22 mouse cellular contexts compared by ENCODE assay signal in the genomic region with DNA sequence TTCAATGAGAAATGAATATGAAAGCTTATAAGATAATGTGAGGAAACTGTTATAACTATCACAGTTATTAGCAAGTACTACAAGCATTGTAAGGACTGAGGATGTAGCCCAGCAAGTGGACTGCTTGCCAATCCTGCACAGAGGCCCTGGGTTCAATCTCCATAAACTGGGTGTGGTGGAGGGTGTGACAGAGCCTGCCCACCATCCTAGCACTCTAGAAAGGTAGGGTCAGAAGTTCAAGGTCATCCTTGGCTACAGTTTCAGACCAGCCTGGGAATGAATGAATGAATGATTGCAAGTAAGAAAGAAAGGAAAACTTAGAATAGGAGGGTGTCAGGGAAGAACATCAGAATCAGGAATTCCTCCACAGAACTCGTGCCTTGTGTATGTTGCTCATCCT. TPM values are rescaled to one million over a fixed set of nuclear protein-coding genes. Genes with fewer than 3 reads are reported as not detected.
A peak's percentile ranks its signal among the peaks of the same experiment; 100 is the strongest.
DNase-seq lines count a peak whose midpoint lies in the region; ATAC-seq and TF ChIP-seq lines count a peak whose summit lies in the region.
"Had no signal": no experiment of that assay in that cellular context is flagged by ENCODE, and none has a peak within 500 bp of the region (broad histone marks: within the 10 kb centered on the region; RNA-seq: fewer than 3 reads in every experiment).

No protein-coding gene starts in this region.

- intact Hi-C loops in gastrocnemius, adult 2 months (cut with DNase I): no loop called here

- WGBS in intestine, embryonic 14.5 days: 55% methylated on average over 1 of the region's 1 CpGs
- 52% methylated on average over 1 of the region's 1 CpGs for WGBS in intestine, postnatal 0 days
- WGBS in heart, postnatal 0 days: 36% methylated on average over 1 of the region's 1 CpGs
- 45% methylated on average over 1 of the region's 1 CpGs for WGBS in liver, postnatal 0 days (ENCODE audit: insufficient replicate concordance)

- no peaks in the 10 kb centered on the region for H3K9me3 ChIP-seq in intestine, embryonic 14.5 days (ENCODE audit: control insufficient read depth, low read length)
- no peaks in the 10 kb centered on the region for H3K9me3 ChIP-seq in intestine, postnatal 0 days (ENCODE audit: control insufficient read depth)
- no peaks in the 10 kb centered on the region for H3K9me3 ChIP-seq in heart, postnatal 0 days (replicated peaks; ENCODE audit: control insufficient read depth, low read length)
- no peaks in the 10 kb centered on the region for H3K9me3 ChIP-seq in liver, postnatal 0 days (ENCODE audit: low read length)
- H3K9me3 ChIP-seq: embryonic facial prominence, embryonic 15.5 days; forebrain, embryonic 13.5 days; hindbrain, embryonic 10.5 days; midbrain, embryonic 10.5 days; neural tube, embryonic 15.5 days had no signal

- H3K4me3 ChIP-seq in gastrocnemius, adult 2 months: no peak overlapping the region; the same call in 1 of the 2 replicates
- 0 out of 2 replicates have a peak overlapping the region, but pooled peaks have one; percentile 63 for H3K4me3 ChIP-seq in intestine, embryonic 14.5 days (ENCODE audit: low read depth, low read length)
- H3K4me3 ChIP-seq in intestine, postnatal 0 days (ENCODE audit: low read depth, low read length): no peak overlapping the region
- peak overlapping the region; percentile 94 for H3K4me3 ChIP-seq in heart, postnatal 0 days (ENCODE audit: low read depth, low read length)
- no peak overlapping the region for H3K4me3 ChIP-seq in liver, postnatal 0 days (ENCODE audit: low read depth, low read length)
- H3K4me3 ChIP-seq: forebrain, embryonic 13.5 days; neural tube, embryonic 15.5 days had no signal

- TF ChIP-seq EP300 in heart, postnatal 0 days (IDR thresholded peaks at IDR 0.05; ENCODE audit: low read depth): no peak
- no peak for TF ChIP-seq EP300 in liver, postnatal 0 days (IDR thresholded peaks at IDR 0.05; ENCODE audit: low read depth)

- H3K27me3 ChIP-seq in intestine, embryonic 14.5 days (replicated peaks; ENCODE audit: control insufficient read depth, insufficient read depth, low read length): no peaks in the 10 kb centered on the region
- no peaks in the 10 kb centered on the region; the same call in 1 of the 2 replicates for H3K27me3 ChIP-seq in intestine, postnatal 0 days (replicated peaks; ENCODE audit: control insufficient read depth, insufficient read depth, low read length)
- no peaks in the 10 kb centered on the region for H3K27me3 ChIP-seq in heart, postnatal 0 days (ENCODE audit: control insufficient read depth, insufficient read depth, low read length)
- H3K27me3 ChIP-seq in liver, postnatal 0 days (ENCODE audit: insufficient read depth, low read length): no peaks in the 10 kb centered on the region
- H3K27me3 ChIP-seq: CH12.LX; embryonic facial prominence, embryonic 15.5 days had no signal

- H3K27ac ChIP-seq in gastrocnemius, adult 2 months: 0 out of 2 replicates have a peak overlapping the region, but pooled peaks have one; percentile 96
- no peak overlapping the region for H3K27ac ChIP-seq in intestine, embryonic 14.5 days (ENCODE audit: low read depth)
- H3K27ac ChIP-seq in intestine, postnatal 0 days (ENCODE audit: low read depth, low read length): no peak overlapping the region
- H3K27ac ChIP-seq in heart, postnatal 0 days (ENCODE audit: low read depth): peak overlapping the region; percentile 95
- H3K27ac ChIP-seq in liver, postnatal 0 days (ENCODE audit: low read depth): peak overlapping the region; percentile 88
- H3K27ac ChIP-seq: embryonic facial prominence, embryonic 15.5 days; forebrain, embryonic 13.5 days; hindbrain, embryonic 10.5 days; kidney, postnatal 0 days; midbrain, embryonic 10.5 days; neural tube, embryonic 15.5 days had no signal

- no peak for DNase-seq in gastrocnemius, adult 2 months
- DNase-seq in gastrocnemius, adult 8-10 months (ENCODE audit: low spot score in 2 of 2): no peak
- DNase-seq in intestine, embryonic 14.5 days (ENCODE audit: low spot score): no peak
- DNase-seq in heart, postnatal 0 days (ENCODE audit: low spot score): no peak
- DNase-seq in liver, postnatal 0 days: no peak
- DNase-seq in frontal cortex, postnatal 25 days (ENCODE audit: low spot score in 2 of 2): no peak
- DNase-seq: adrenal gland, adult 8-10 months; cerebellum, adult 9-11 months; layer of hippocampus, adult 9-11 months; left cerebral cortex, postnatal 4 days; thymus, adult 2 months had no signal

- no peak overlapping the region for H3K9ac ChIP-seq in intestine, embryonic 14.5 days (ENCODE audit: low read length)
- H3K9ac ChIP-seq in intestine, postnatal 0 days (ENCODE audit: low read depth, low read length): no peak overlapping the region
- peak overlapping the region; percentile 100 for H3K9ac ChIP-seq in heart, postnatal 0 days (replicated peaks; ENCODE audit: low read depth, low read length)
- H3K9ac ChIP-seq in liver, postnatal 0 days (replicated peaks): no peak overlapping the region
- H3K9ac ChIP-seq: embryonic facial prominence, embryonic 15.5 days; forebrain, embryonic 13.5 days; neural tube, embryonic 15.5 days had no signal

- ATAC-seq in intestine, embryonic 14.5 days (replicated peaks; ENCODE audit: low FRiP score, low TSS enrichment, low read depth): no peak
- no peak for ATAC-seq in intestine, postnatal 0 days
- no peak for ATAC-seq in heart, postnatal 0 days (ENCODE audit: insufficient read depth, low read depth)
- no peak for ATAC-seq in liver, postnatal 0 days
- ATAC-seq in frontal cortex, adult (ENCODE audit: low TSS enrichment): no peak
- ATAC-seq: forebrain, embryonic 13.5 days; lung, postnatal 0 days had no signal

- H3K4me1 ChIP-seq in intestine, embryonic 14.5 days (replicated peaks; ENCODE audit: control insufficient read depth, insufficient read depth, low read length): peaks cover 37% of the 10 kb centered on the region
- H3K4me1 ChIP-seq in intestine, postnatal 0 days (replicated peaks; ENCODE audit: control insufficient read depth, insufficient read depth, low read length): no peaks in the 10 kb centered on the region
- peaks cover 54% of the 10 kb centered on the region for H3K4me1 ChIP-seq in heart, postnatal 0 days (ENCODE audit: control insufficient read depth, insufficient read depth)
- H3K4me1 ChIP-seq in liver, postnatal 0 days (ENCODE audit: insufficient read depth): peaks cover 55% of the 10 kb centered on the region

- TF ChIP-seq CTCF in gastrocnemius, adult 2 months (IDR thresholded peaks at IDR 0.05): no peak
- no peak for TF ChIP-seq CTCF in intestine, postnatal 0 days (IDR thresholded peaks at IDR 0.05; ENCODE audit: low read depth)
- no peak for TF ChIP-seq CTCF in heart, postnatal 0 days (IDR thresholded peaks at IDR 0.05; ENCODE audit: low read depth)
- TF ChIP-seq CTCF in liver, postnatal 0 days (IDR thresholded peaks at IDR 0.05; ENCODE audit: low read depth): no peak

- H3K36me3 ChIP-seq in intestine, embryonic 14.5 days (ENCODE audit: control insufficient read depth, insufficient read depth, low read length): no peaks in the 10 kb centered on the region
- no peaks in the 10 kb centered on the region for H3K36me3 ChIP-seq in intestine, postnatal 0 days (ENCODE audit: control insufficient read depth, insufficient read depth)
- no peaks in the 10 kb centered on the region for H3K36me3 ChIP-seq in heart, postnatal 0 days (replicated peaks; ENCODE audit: control insufficient read depth, insufficient read depth, low read length)
- no peaks in the 10 kb centered on the region for H3K36me3 ChIP-seq in liver, postnatal 0 days (replicated peaks; ENCODE audit: insufficient read depth, low read length)
- H3K36me3 ChIP-seq: embryonic facial prominence, embryonic 15.5 days; hindbrain, embryonic 10.5 days; neural tube, embryonic 15.5 days had no signal

- H3K4me2 ChIP-seq in intestine, embryonic 14.5 days (ENCODE audit: low read length): peak overlapping the region; percentile 70
- H3K4me2 ChIP-seq in intestine, postnatal 0 days (replicated peaks; ENCODE audit: low read depth): no peak overlapping the region
- H3K4me2 ChIP-seq in heart, postnatal 0 days (ENCODE audit: low read depth, low read length): peak overlapping the region; percentile 83
- peak overlapping the region; percentile 85 for H3K4me2 ChIP-seq in liver, postnatal 0 days (ENCODE audit: low read depth, low read length)

RNA-seq across cellular contexts. Expression of a gene that starts 2.8 kb away (rescaled TPM):
- total RNA-seq in gastrocnemius, adult 2 months (2021): 1 to 10 TPM; 5.0 to 10.0 TPM
- 1 to 10 TPM; 4.0 to 4.9 (median 4.5) TPM for total RNA-seq in gastrocnemius, adult 8-10 months (2022)
- 64.9 and 69.4 TPM in 2 replicates for polyA plus RNA-seq in intestine, embryonic 14.5 days (2014; fragmentation: Nextera tagmentation; extraction: Ambion mirVana)
- polyA plus RNA-seq in intestine, postnatal 0 days (2015; fragmentation: Nextera tagmentation; extraction: Ambion mirVana): 25.0 and 25.8 TPM in 2 replicates
- 83.3 and 85.4 TPM in 2 replicates for total RNA-seq in heart, postnatal 0 days (2014; rRNA removed; ENCODE audit: low replicate concordance)
- polyA plus RNA-seq in heart, postnatal 0 days (2015; fragmentation: Nextera tagmentation; extraction: Ambion mirVana): 44.3 and 47.5 TPM in 2 replicates
- polyA plus RNA-seq in liver, postnatal 0 days (2015; fragmentation: Nextera tagmentation; extraction: Ambion mirVana): 15.6 and 16.0 TPM in 2 replicates

RNA-seq across cellular contexts. Expression of a gene that starts 23.9 kb away (rescaled TPM):
- 10 to 100 TPM in 1 of 2 experiments, 1 to 10 TPM in 1; 8.0 to 13.0 TPM for total RNA-seq in gastrocnemius, adult 2 months (2021)
- 1 to 10 TPM; 5.7 to 6.4 (median 5.9) TPM for total RNA-seq in gastrocnemius, adult 8-10 months (2022)
- polyA plus RNA-seq in intestine, embryonic 14.5 days (2014; fragmentation: Nextera tagmentation; extraction: Ambion mirVana): 7.2 and 7.5 TPM in 2 replicates
- polyA plus RNA-seq in intestine, postnatal 0 days (2015; fragmentation: Nextera tagmentation; extraction: Ambion mirVana): 2.9 and 3.1 TPM in 2 replicates
- 5.4 and 7.9 TPM in 2 replicates for total RNA-seq in heart, postnatal 0 days (2014; rRNA removed; ENCODE audit: low replicate concordance)
- 4.5 and 5.5 TPM in 2 replicates for polyA plus RNA-seq in heart, postnatal 0 days (2015; fragmentation: Nextera tagmentation; extraction: Ambion mirVana)
- polyA plus RNA-seq in liver, postnatal 0 days (2015; fragmentation: Nextera tagmentation; extraction: Ambion mirVana): 10.1 TPM in 2 replicates

RNA-seq across cellular contexts. Expression of a gene that starts 53.4 kb away (rescaled TPM):
- total RNA-seq in gastrocnemius, adult 2 months (2021): not detected
- not detected for total RNA-seq in gastrocnemius, adult 8-10 months (2022)
- 0.11 and 0.34 TPM in 2 replicates for polyA plus RNA-seq in intestine, embryonic 14.5 days (2014; fragmentation: Nextera tagmentation; extraction: Ambion mirVana)
- not detected in 2 replicates for polyA plus RNA-seq in intestine, postnatal 0 days (2015; fragmentation: Nextera tagmentation; extraction: Ambion mirVana)
- not detected in 2 replicates for total RNA-seq in heart, postnatal 0 days (2014; rRNA removed; ENCODE audit: low replicate concordance)
- polyA plus RNA-seq in heart, postnatal 0 days (2015; fragmentation: Nextera tagmentation; extraction: Ambion mirVana): 0.10 TPM in 1 of 2 replicates, not detected in the other
- polyA plus RNA-seq in liver, postnatal 0 days (2015; fragmentation: Nextera tagmentation; extraction: Ambion mirVana): 1.1 and 1.8 TPM in 2 replicates
- total RNA-seq: adrenal gland, adult 8-10 months; gastrocnemius, adult 18-20 months had no signal

Comparison
In these comparisons a context has a peak if more than half of its experiments do, and no peak if none do; other contexts are left out.
1. H3K4me3 ChIP-seq: peak in intestine, embryonic 14.5 days (single experiment) and heart, postnatal 0 days (single experiment); none in gastrocnemius, adult 2 months (single experiment), intestine, postnatal 0 days (single experiment) and liver, postnatal 0 days (single experiment).
2. H3K27ac ChIP-seq: peak in gastrocnemius, adult 2 months (single experiment), heart, postnatal 0 days (single experiment) and liver, postnatal 0 days (single experiment); none in intestine, embryonic 14.5 days (single experiment) and intestine, postnatal 0 days (single experiment).